Mouse (Mus musculus): ENCODE measurements at regions not wholly inside any gene's neighbourhood (a gene's known extent, or its start where the extent isn't known, plus 50 kb on each side); places are given as distances from the start of the nearest gene placed in this dataset.

GRCm38 (mm10) chr4:68179551-68179950 lies 774.6 kb downstream of the Brinp1 start:
- ATAC-seq (no peak), DNase-seq (no peak)
- H3K36me3 ChIP-seq (ENCODE audit: insufficient read depth) = no peaks in the 10 kb centered on the region
- no peaks in the 10 kb centered on the region for H3K27me3 ChIP-seq (ENCODE audit: insufficient read depth, low read length)
- H3K4me2 ChIP-seq (ENCODE audit: low read depth) = no peak overlapping the region
- no peak overlapping the region for H3K4me3 ChIP-seq (ENCODE audit: low read depth, low read length)
- WGBS = 82% methylated on average over 4 of the region's 4 CpGs
- H3K9ac ChIP-seq = no peak overlapping the region
- H3K9me3 ChIP-seq (ENCODE audit: low read length) = no peaks in the 10 kb centered on the region
- H3K4me1 ChIP-seq (ENCODE audit: insufficient read depth) = no peaks in the 10 kb centered on the region
- H3K27ac ChIP-seq (ENCODE audit: low read depth, low read length) = no peak overlapping the region
- no peak for TF ChIP-seq CTCF (IDR thresholded peaks at IDR 0.05; ENCODE audit: low read depth)

- DNase-seq (no peak), ATAC-seq (no peak)
- Histone ChIP-seq H3K4me3 (ENCODE audit: low read depth, low read length) (no peak overlapping the region), H3K4me1 (ENCODE audit: insufficient read depth) (no peaks in the 10 kb centered on the region), H3K9ac (no peak overlapping the region), H3K27ac (ENCODE audit: low read depth, low read length) (no peak overlapping the region), H3K4me2 (ENCODE audit: low read depth) (no peak overlapping the region), H3K27me3 (ENCODE audit: insufficient read depth, low read length) (no peaks in the 10 kb centered on the region), H3K36me3 (ENCODE audit: insufficient read depth) (no peaks in the 10 kb centered on the region), H3K9me3 (ENCODE audit: low read length) (no peaks in the 10 kb centered on the region)
- no peak for TF ChIP-seq CTCF (IDR thresholded peaks at IDR 0.05; ENCODE audit: low read depth)
- 65% methylated on average over 1 of the region's 1 CpGs for WGBS
Measured at GRCm38 (mm10) chr4:68156499-68156898, 797.7 kb downstream of the Brinp1 start.

GRCm38 (mm10) chr4:68148483-68149069 lies 805.6 kb downstream of the Brinp1 start:
- Histone ChIP-seq H3K4me2 (ENCODE audit: low read depth) (no peak overlapping the region), H3K9me3 (ENCODE audit: low read length) (no peaks in the 10 kb centered on the region), H3K9ac (no peak overlapping the region), H3K4me1 (ENCODE audit: insufficient read depth) (no peaks in the 10 kb centered on the region), H3K36me3 (ENCODE audit: insufficient read depth) (no peaks in the 10 kb centered on the region), H3K27ac (ENCODE audit: low read depth, low read length) (no peak overlapping the region), H3K27me3 (ENCODE audit: insufficient read depth, low read length) (no peaks in the 10 kb centered on the region), H3K4me3 (ENCODE audit: low read depth, low read length) (no peak overlapping the region)
- WGBS = 60% methylated on average over 5 of the region's 5 CpGs
- TF ChIP-seq CTCF (IDR thresholded peaks at IDR 0.05; ENCODE audit: low read depth) = no peak
- DNase-seq (no peak), ATAC-seq (no peak)

GRCm38 (mm10) chr4:68128124-68128523 lies 826.1 kb downstream of the Brinp1 start:
- no peak overlapping the region for H3K4me2 ChIP-seq (ENCODE audit: low read depth)
- H3K9ac ChIP-seq = no peak overlapping the region
- H3K27me3 ChIP-seq (ENCODE audit: insufficient read depth, low read length) = no peaks in the 10 kb centered on the region
- no peak overlapping the region for H3K4me3 ChIP-seq (ENCODE audit: low read depth, low read length)
- no peak overlapping the region for H3K27ac ChIP-seq (ENCODE audit: low read depth, low read length)
- no peak for TF ChIP-seq CTCF (IDR thresholded peaks at IDR 0.05; ENCODE audit: low read depth)
- no peaks in the 10 kb centered on the region for H3K4me1 ChIP-seq (ENCODE audit: insufficient read depth)
- no peaks in the 10 kb centered on the region for H3K36me3 ChIP-seq (ENCODE audit: insufficient read depth)
- 51% methylated on average over 4 of the region's 4 CpGs for WGBS
- no peak for ATAC-seq
- DNase-seq = no peak
- no peaks in the 10 kb centered on the region for H3K9me3 ChIP-seq (ENCODE audit: low read length)

GRCm38 (mm10) chr4:68114502-68114901 lies 839.7 kb downstream of the Brinp1 start:
- H3K4me2 ChIP-seq (ENCODE audit: low read depth) = no peak overlapping the region
- H3K4me3 ChIP-seq (ENCODE audit: low read depth, low read length) = no peak overlapping the region
- H3K9me3 ChIP-seq (ENCODE audit: low read length) = no peaks in the 10 kb centered on the region
- ATAC-seq (no peak), DNase-seq (no peak)
- H3K36me3 ChIP-seq (ENCODE audit: insufficient read depth) = no peaks in the 10 kb centered on the region
- TF ChIP-seq CTCF (IDR thresholded peaks at IDR 0.05; ENCODE audit: low read depth) = no peak
- H3K27ac ChIP-seq (ENCODE audit: low read depth, low read length) = no peak overlapping the region
- no peaks in the 10 kb centered on the region for H3K27me3 ChIP-seq (ENCODE audit: insufficient read depth, low read length)
- no peak overlapping the region for H3K9ac ChIP-seq
- H3K4me1 ChIP-seq (ENCODE audit: insufficient read depth) = no peaks in the 10 kb centered on the region

GRCm38 (mm10) chr4:68085255-68085654 lies 868.9 kb downstream of the Brinp1 start:
- H3K36me3 ChIP-seq (ENCODE audit: insufficient read depth) = no peaks in the 10 kb centered on the region
- no peak overlapping the region for H3K4me2 ChIP-seq (ENCODE audit: low read depth)
- H3K27ac ChIP-seq (ENCODE audit: low read depth, low read length) = no peak overlapping the region
- no peak overlapping the region for H3K9ac ChIP-seq
- ATAC-seq = no peak
- no peak for DNase-seq
- no peaks in the 10 kb centered on the region for H3K4me1 ChIP-seq (ENCODE audit: insufficient read depth)
- WGBS = 88% methylated on average over 3 of the region's 3 CpGs
- H3K9me3 ChIP-seq (ENCODE audit: low read length) = no peaks in the 10 kb centered on the region
- no peak overlapping the region for H3K4me3 ChIP-seq (ENCODE audit: low read depth, low read length)
- H3K27me3 ChIP-seq (ENCODE audit: insufficient read depth, low read length) = no peaks in the 10 kb centered on the region
- no peak for TF ChIP-seq CTCF (IDR thresholded peaks at IDR 0.05; ENCODE audit: low read depth)

GRCm38 (mm10) chr4:68056813-68057578 lies 897.2 kb downstream of the Brinp1 start:
- Histone ChIP-seq H3K9me3 (ENCODE audit: low read length) (no peaks in the 10 kb centered on the region), H3K4me1 (ENCODE audit: insufficient read depth) (no peaks in the 10 kb centered on the region), H3K4me2 (ENCODE audit: low read depth) (no peak overlapping the region), H3K9ac (no peak overlapping the region), H3K27me3 (ENCODE audit: insufficient read depth, low read length) (no peaks in the 10 kb centered on the region), H3K36me3 (ENCODE audit: insufficient read depth) (no peaks in the 10 kb centered on the region), H3K4me3 (ENCODE audit: low read depth, low read length) (no peak overlapping the region), H3K27ac (ENCODE audit: low read depth, low read length) (no peak overlapping the region)
- no peak for TF ChIP-seq CTCF (IDR thresholded peaks at IDR 0.05; ENCODE audit: low read depth)
- ATAC-seq (peak; percentile 77; the same call in 1 of the 2 replicates), DNase-seq (no peak)
- WGBS = 18% methylated on average over 4 of the region's 4 CpGs

Data from forebrain, postnatal 0 days (tissue).